Comparison of ENCODE assay signal across 25 mouse cellular contexts in the genomic region with DNA sequence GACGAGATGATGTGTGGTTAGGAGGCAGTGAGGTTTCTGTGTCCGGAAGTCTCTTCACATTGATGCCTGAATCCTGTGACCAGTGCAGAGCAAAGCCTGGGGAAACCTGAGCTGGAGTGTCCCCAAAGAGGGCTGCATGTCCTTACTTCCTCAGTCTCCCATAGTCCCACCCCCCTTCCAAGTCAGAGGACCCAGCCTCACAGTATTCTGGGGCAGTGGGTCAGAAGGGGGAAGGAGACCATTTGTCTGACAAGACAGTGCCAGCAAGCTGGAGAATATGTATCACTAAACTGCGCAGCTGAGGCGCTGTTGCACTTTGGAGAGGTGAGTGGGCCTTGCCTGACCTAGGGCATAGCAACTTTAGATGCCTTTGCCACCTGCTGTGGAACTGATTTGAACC. TPM values are rescaled to one million over a fixed set of nuclear protein-coding genes. Genes with fewer than 3 reads are reported as not detected.
"Had no signal": no experiment of that assay in that cellular context is flagged by ENCODE, and none has a peak within 500 bp of the region (broad histone marks: within the 10 kb centered on the region; RNA-seq: fewer than 3 reads in every experiment).

No protein-coding gene starts in this region.

- H3K9me3 ChIP-seq: midbrain, embryonic 10.5 days; neural tube, embryonic 13.5 days; neural tube, embryonic 15.5 days had no signal

- H3K9ac ChIP-seq: lung, embryonic 14.5 days; midbrain, embryonic 12.5 days; neural tube, embryonic 13.5 days; neural tube, embryonic 15.5 days had no signal

- H3K4me3 ChIP-seq: midbrain, embryonic 10.5 days; midbrain, embryonic 12.5 days; myocyte; neural tube, embryonic 13.5 days; neural tube, embryonic 15.5 days had no signal

- H3K27me3 ChIP-seq: midbrain, embryonic 12.5 days; neural tube, embryonic 13.5 days; neural tube, embryonic 15.5 days had no signal

- H3K27ac ChIP-seq: midbrain, embryonic 10.5 days; midbrain, embryonic 12.5 days; neural tube, embryonic 13.5 days; neural tube, embryonic 15.5 days had no signal

- H3K36me3 ChIP-seq: midbrain, embryonic 10.5 days; midbrain, embryonic 12.5 days; neural tube, embryonic 13.5 days; neural tube, embryonic 15.5 days had no signal

- ATAC-seq: midbrain, embryonic 16.5 days had no signal

- DNase-seq: lung, adult 18-20 months; lung, embryonic 14.5 days; lung, postnatal 10 days; lung, postnatal 4 days; midbrain, embryonic 14.5 days; retina, postnatal 1 day; right cerebral cortex, adult 18-20 months; right cerebral cortex, postnatal 25 days; right cerebral cortex, postnatal 4 days; spleen, adult 18-20 months; thymus, adult 2 months; thymus, postnatal 25 days; thymus, postnatal 4 days had no signal

- H3K4me1 ChIP-seq: midbrain, embryonic 10.5 days; midbrain, embryonic 12.5 days; neural tube, embryonic 13.5 days; neural tube, embryonic 15.5 days had no signal

- H3K4me2 ChIP-seq: lung, embryonic 14.5 days; midbrain, embryonic 12.5 days; neural tube, embryonic 13.5 days; neural tube, embryonic 15.5 days had no signal

RNA-seq across cellular contexts. Expression of a gene that starts 26.5 kb away (rescaled TPM):
- polyA plus RNA-seq: lung, embryonic 14.5 days; lung, embryonic 16.5 days; midbrain, embryonic 10.5 days; midbrain, embryonic 12.5 days; midbrain, embryonic 14.5 days; midbrain, embryonic 16.5 days; myocyte; neural tube, embryonic 11.5 days; neural tube, embryonic 13.5 days; neural tube, embryonic 15.5 days; small intestine, adult 2 months; stomach, embryonic 14.5 days; stomach, embryonic 16.5 days; thymus, adult 2 months; urinary bladder, adult 2 months had no signal
